In the genomic region with DNA sequence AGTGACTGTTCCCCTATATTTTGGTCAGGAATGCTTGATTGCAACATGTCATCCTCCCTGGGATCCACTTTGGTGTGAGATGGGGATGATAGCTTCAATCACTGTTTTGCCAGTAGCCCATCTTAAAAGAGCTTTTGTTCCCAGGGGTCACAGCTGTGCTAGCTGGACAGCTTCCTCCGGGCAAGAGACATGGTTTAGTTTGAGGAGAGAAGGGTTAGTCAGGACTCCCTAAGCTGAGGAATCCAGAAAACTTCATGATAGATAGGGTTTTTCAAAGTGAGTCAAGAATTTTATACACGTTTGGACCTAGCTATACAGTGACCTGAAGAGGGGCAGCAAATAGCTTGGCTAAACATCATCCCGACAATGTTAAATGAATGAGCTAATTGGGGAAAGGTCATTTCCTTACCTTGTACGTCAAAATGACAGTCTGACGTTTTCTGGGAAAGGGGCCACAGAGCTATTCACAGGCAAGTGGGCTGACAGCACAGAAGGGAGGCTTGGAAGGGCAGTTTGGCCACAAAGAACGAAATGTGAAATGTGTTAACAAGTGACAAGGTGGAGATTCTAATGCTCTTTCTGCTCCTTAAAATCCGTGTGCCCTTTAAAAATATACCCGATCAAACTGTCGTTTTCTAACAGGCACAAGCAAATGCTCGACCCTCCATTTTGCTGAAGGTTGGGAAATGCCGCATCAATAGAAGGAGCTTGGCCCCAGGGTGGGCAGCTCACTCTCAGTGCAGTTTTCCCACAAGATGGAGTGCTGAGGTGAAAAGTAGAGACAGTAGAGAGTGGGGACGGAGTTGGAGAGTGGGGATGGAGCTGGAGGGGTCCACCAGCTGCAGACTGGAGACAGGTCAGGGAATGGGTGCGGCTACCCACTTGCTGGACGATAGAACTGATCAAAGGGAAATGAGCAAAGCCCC, we compare ENCODE assay signal across 14 mouse cellular contexts. TPM values are rescaled to one million over a fixed set of nuclear protein-coding genes. Genes with fewer than 3 reads are reported as not detected.
DNase-seq lines count a peak whose midpoint lies in the region; ATAC-seq lines count a peak whose summit lies in the region.
"Had no signal": no experiment of that assay in that cellular context is flagged by ENCODE, and none has a peak within 500 bp of the region (broad histone marks: within the 10 kb centered on the region; RNA-seq: fewer than 3 reads in every experiment).

No protein-coding gene starts in this region.

- peak; percentile 80 for ATAC-seq in lung, embryonic 16.5 days (ENCODE audit: low read depth)
- ATAC-seq: liver, embryonic 12.5 days had no signal

- H3K4me2 ChIP-seq in lung, embryonic 16.5 days (ENCODE audit: low read depth, low read length): peak overlapping the region; percentile 9; the same call in 1 of the 2 replicates
- H3K4me2 ChIP-seq: embryonic facial prominence, embryonic 15.5 days; liver, embryonic 12.5 days had no signal

- H3K9me3 ChIP-seq in lung, embryonic 16.5 days (ENCODE audit: control insufficient read depth, low read length): no peaks in the 10 kb centered on the region
- H3K9me3 ChIP-seq: embryonic facial prominence, embryonic 15.5 days had no signal

- peaks cover 10% of the 10 kb centered on the region; the same call in 1 of the 2 replicates for H3K4me1 ChIP-seq in lung, embryonic 16.5 days (replicated peaks; ENCODE audit: control insufficient read depth, insufficient read depth, low read length)
- H3K4me1 ChIP-seq: liver, embryonic 12.5 days; midbrain, embryonic 10.5 days had no signal

- H3K36me3 ChIP-seq in lung, embryonic 16.5 days (ENCODE audit: control insufficient read depth, insufficient read depth, low read length): no peaks in the 10 kb centered on the region
- H3K36me3 ChIP-seq: embryonic facial prominence, embryonic 15.5 days; liver, embryonic 12.5 days; midbrain, embryonic 10.5 days; neural tube, embryonic 13.5 days had no signal

- WGBS in lung, embryonic 16.5 days: 30% methylated on average over 14 of the region's 14 CpGs

- no peak overlapping the region for H3K4me3 ChIP-seq in lung, embryonic 16.5 days (ENCODE audit: low read length)
- H3K4me3 ChIP-seq: liver, embryonic 12.5 days; midbrain, embryonic 10.5 days; neural tube, embryonic 13.5 days had no signal

- H3K27me3 ChIP-seq in lung, embryonic 16.5 days (ENCODE audit: control insufficient read depth, insufficient read depth, low read depth, low read length): no peaks in the 10 kb centered on the region
- H3K27me3 ChIP-seq: embryonic facial prominence, embryonic 15.5 days; liver, embryonic 12.5 days; neural tube, embryonic 13.5 days had no signal

- intact Hi-C loops in heart, postnatal 10 days (cut with DNase I): no loop called here
- intact Hi-C loops in heart, postnatal 25 days (cut with DNase I): no loop called here

- peak overlapping the region; percentile 22; the same call in 1 of the 2 replicates for H3K27ac ChIP-seq in lung, embryonic 16.5 days (ENCODE audit: low read length)
- H3K27ac ChIP-seq: embryonic facial prominence, embryonic 15.5 days; liver, embryonic 12.5 days; midbrain, embryonic 10.5 days; neural tube, embryonic 13.5 days had no signal

- H3K9ac ChIP-seq in lung, embryonic 16.5 days (ENCODE audit: low read length): no peak overlapping the region
- H3K9ac ChIP-seq: embryonic facial prominence, embryonic 15.5 days; liver, embryonic 12.5 days; neural tube, embryonic 13.5 days had no signal

- peak; percentile 31 to 37 for DNase-seq in heart, postnatal 10 days
- DNase-seq in heart, postnatal 25 days (ENCODE audit: low spot score): no peak
- DNase-seq in lung, postnatal 36 days: no peak
- DNase-seq in fibroblast of lung, adult 2 months (ENCODE audit: low read depth): peak; percentile 28
- DNase-seq in kidney, postnatal 14 days: peak; percentile 16
- no peak for DNase-seq in MN1 (ENCODE audit: low spot score)
- DNase-seq: cerebellum, adult 9-11 months; right cerebral cortex, adult 18-20 months; thymus, adult 18-20 months had no signal

RNA-seq across cellular contexts. Expression of gene Enpep, which starts 59.6 kb away (rescaled TPM):
- 1 to 10 TPM; 9.2 to 9.7 TPM for total RNA-seq in heart, postnatal 10 days (2021)
- 1 to 10 TPM; 6.6 to 8.0 TPM for total RNA-seq in heart, postnatal 25 days (2021)
- polyA plus RNA-seq in lung, embryonic 16.5 days (2015; fragmentation: Nextera tagmentation; extraction: Ambion mirVana): 48.9 and 51.5 TPM in 2 replicates

Comparison
In these comparisons a context has a peak if more than half of its experiments do, and no peak if none do; other contexts are left out.
1. DNase-seq: peak in heart, postnatal 10 days (2 of 2), fibroblast of lung, adult 2 months (single experiment) and kidney, postnatal 14 days (single experiment); none in heart, postnatal 25 days (single experiment), lung, postnatal 36 days (single experiment) and MN1 (single experiment).